Mouse (Mus musculus): ENCODE data around the gene Tsks. TPM values are rescaled to one million over a fixed set of nuclear protein-coding genes. Genes with fewer than 3 reads are reported as not detected.
A peak's percentile ranks its signal among the peaks of the same experiment; 100 is the strongest.

Tsks gene
- polyA plus RNA-seq, 2 experiments: 0.05 to 0.07 TPM

- peaks cover 49% of the 10 kb centered on the region for H3K36me3 ChIP-seq (replicated peaks; ENCODE audit: control insufficient read depth, insufficient read depth, low read depth)
Measured at GRCm38 (mm10) chr7:44914396-44914795, 28.6 kb upstream of the Tsks start.

GRCm38 (mm10) chr7:44915314-44915713 lies 27.7 kb upstream of the Tsks start:
- Histone ChIP-seq H3K4me2 (ENCODE audit: low read depth) (no peak overlapping the region), H3K4me1 (replicated peaks; ENCODE audit: control insufficient read depth in 2 of 2, insufficient read depth in 2 of 2, low read length in 1 of 2) (peaks cover 4 to 6% of the 10 kb centered on the region in 2 experiments; a peak in 2 of 4 replicates), H3K9ac (replicated peaks) (no peak overlapping the region), H3K4me3 (ENCODE audit: insufficient read depth in 1 of 2, low read depth in 2 of 2, low read length in 2 of 2) (no peak overlapping the region), H3K9me3 (ENCODE audit: control insufficient read depth, low read length) (no peaks in the 10 kb centered on the region), H3K27ac (no peak overlapping the region), H3K27me3 (ENCODE audit: control insufficient read depth, insufficient read depth, low read length) (no peaks in the 10 kb centered on the region), H3K36me3 (replicated peaks; ENCODE audit: control insufficient read depth, insufficient read depth, low read depth) (peaks cover 55% of the 10 kb centered on the region)
- no peak for DNase-seq (ENCODE audit: low read depth in 3 of 3, low spot score in 3 of 3)
- ATAC-seq (ENCODE audit: insufficient read depth): no peak
- TF ChIP-seq EP300 (IDR thresholded peaks at IDR 0.05; ENCODE audit: low read depth) (no peak), CTCF (IDR thresholded peaks at IDR 0.05; ENCODE audit: low read depth) (no peak)
- 92% methylated on average over 9 of the region's 9 CpGs for WGBS (ENCODE audit: insufficient replicate concordance)

More at GRCm38 (mm10) chr7:44914396-44914795, 28.6 kb upstream of the Tsks start:
- H3K27me3 ChIP-seq (ENCODE audit: control insufficient read depth, insufficient read depth, low read length): no peaks in the 10 kb centered on the region
- DNase-seq (ENCODE audit: low read depth in 3 of 3, low spot score in 3 of 3) (no peak), ATAC-seq (ENCODE audit: insufficient read depth) (no peak)
- H3K4me2 ChIP-seq (ENCODE audit: low read depth): no peak overlapping the region
- no peak overlapping the region for H3K4me3 ChIP-seq (ENCODE audit: insufficient read depth in 1 of 2, low read depth in 2 of 2, low read length in 2 of 2)
- H3K27ac ChIP-seq: no peak overlapping the region
- no peaks in the 10 kb centered on the region for H3K9me3 ChIP-seq (ENCODE audit: control insufficient read depth, low read length)
- no peak overlapping the region for H3K9ac ChIP-seq (replicated peaks)
- WGBS (ENCODE audit: insufficient replicate concordance): 91% methylated on average over 2 of the region's 2 CpGs
- TF ChIP-seq CTCF (IDR thresholded peaks at IDR 0.05; ENCODE audit: low read depth) (no peak), EP300 (IDR thresholded peaks at IDR 0.05; ENCODE audit: low read depth) (no peak)
- peaks cover 4 to 6% of the 10 kb centered on the region in 2 experiments; a peak in 2 of 4 replicates for H3K4me1 ChIP-seq (replicated peaks; ENCODE audit: control insufficient read depth in 2 of 2, insufficient read depth in 2 of 2, low read length in 1 of 2)

GRCm38 (mm10) chr7:44916191-44916590 lies 26.8 kb upstream of the Tsks start:
- Histone ChIP-seq H3K27ac (no peak overlapping the region), H3K4me1 (replicated peaks; ENCODE audit: control insufficient read depth in 2 of 2, insufficient read depth in 2 of 2, low read length in 1 of 2) (peaks cover 4 to 6% of the 10 kb centered on the region in 2 experiments; a peak in 2 of 4 replicates), H3K9ac (replicated peaks) (no peak overlapping the region), H3K4me3 (ENCODE audit: insufficient read depth in 1 of 2, low read depth in 2 of 2, low read length in 2 of 2) (no peak overlapping the region), H3K9me3 (ENCODE audit: control insufficient read depth, low read length) (no peaks in the 10 kb centered on the region), H3K36me3 (replicated peaks; ENCODE audit: control insufficient read depth, insufficient read depth, low read depth) (peaks cover 51% of the 10 kb centered on the region), H3K4me2 (ENCODE audit: low read depth) (no peak overlapping the region), H3K27me3 (ENCODE audit: control insufficient read depth, insufficient read depth, low read length) (no peaks in the 10 kb centered on the region)
- 78% methylated on average over 6 of the region's 6 CpGs for WGBS (ENCODE audit: insufficient replicate concordance)
- TF ChIP-seq EP300 (IDR thresholded peaks at IDR 0.05; ENCODE audit: low read depth): no peak
- no peak for TF ChIP-seq CTCF (IDR thresholded peaks at IDR 0.05; ENCODE audit: low read depth)
- no peak for ATAC-seq (ENCODE audit: insufficient read depth)
- no peak for DNase-seq (ENCODE audit: low read depth in 3 of 3, low spot score in 3 of 3)

GRCm38 (mm10) chr7:44916881-44917280 lies 26.1 kb upstream of the Tsks start:
- H3K9me3 ChIP-seq (ENCODE audit: control insufficient read depth, low read length): no peaks in the 10 kb centered on the region
- H3K4me1 ChIP-seq (replicated peaks; ENCODE audit: control insufficient read depth in 2 of 2, insufficient read depth in 2 of 2, low read length in 1 of 2): peaks cover 4 to 6% of the 10 kb centered on the region in 2 experiments; a peak in 2 of 4 replicates
- DNase-seq (ENCODE audit: low read depth in 3 of 3, low spot score in 3 of 3) (no peak), ATAC-seq (ENCODE audit: insufficient read depth) (no peak)
- no peak overlapping the region for H3K27ac ChIP-seq
- WGBS (ENCODE audit: insufficient replicate concordance): 85% methylated on average over 4 of the region's 4 CpGs
- H3K4me2 ChIP-seq (ENCODE audit: low read depth): no peak overlapping the region
- no peak overlapping the region for H3K9ac ChIP-seq (replicated peaks)
- no peaks in the 10 kb centered on the region for H3K27me3 ChIP-seq (ENCODE audit: control insufficient read depth, insufficient read depth, low read length)
- peaks cover 51% of the 10 kb centered on the region for H3K36me3 ChIP-seq (replicated peaks; ENCODE audit: control insufficient read depth, insufficient read depth, low read depth)
- H3K4me3 ChIP-seq (ENCODE audit: insufficient read depth in 1 of 2, low read depth in 2 of 2, low read length in 2 of 2): no peak overlapping the region
- TF ChIP-seq EP300 (IDR thresholded peaks at IDR 0.05; ENCODE audit: low read depth) (no peak), CTCF (IDR thresholded peaks at IDR 0.05; ENCODE audit: low read depth) (no peak)

GRCm38 (mm10) chr7:44918219-44918618 lies 24.8 kb upstream of the Tsks start:
- H3K9me3 ChIP-seq (ENCODE audit: control insufficient read depth, low read length): no peaks in the 10 kb centered on the region
- H3K9ac ChIP-seq (replicated peaks): no peak overlapping the region
- TF ChIP-seq CTCF (IDR thresholded peaks at IDR 0.05; ENCODE audit: low read depth) (no peak), EP300 (IDR thresholded peaks at IDR 0.05; ENCODE audit: low read depth) (no peak)
- no peaks in the 10 kb centered on the region for H3K27me3 ChIP-seq (ENCODE audit: control insufficient read depth, insufficient read depth, low read length)
- DNase-seq (ENCODE audit: low read depth in 3 of 3, low spot score in 3 of 3) (no peak), ATAC-seq (ENCODE audit: insufficient read depth) (peak; percentile 53; the same call in 1 of the 2 replicates)
- H3K36me3 ChIP-seq (replicated peaks; ENCODE audit: control insufficient read depth, insufficient read depth, low read depth): peaks cover 53% of the 10 kb centered on the region
- H3K27ac ChIP-seq: no peak overlapping the region
- no peak overlapping the region for H3K4me3 ChIP-seq (ENCODE audit: insufficient read depth in 1 of 2, low read depth in 2 of 2, low read length in 2 of 2)
- WGBS (ENCODE audit: insufficient replicate concordance): 32% methylated on average over 3 of the region's 3 CpGs
- peak overlapping the region; percentile 2 for H3K4me2 ChIP-seq (ENCODE audit: low read depth)
- peaks cover 6 to 14% of the 10 kb centered on the region in 2 experiments; a peak in 3 of 4 replicates for H3K4me1 ChIP-seq (replicated peaks; ENCODE audit: control insufficient read depth in 2 of 2, insufficient read depth in 2 of 2, low read length in 1 of 2)

Measured in liver, embryonic 14.5 days (tissue).